ENCODE assay signal across 7 mouse cellular contexts in genomic region chr13:34254691-34255090, GRCm38 (mm10).
A peak's percentile ranks its signal among the peaks of the same experiment; 100 is the strongest.
DNase-seq lines count a peak whose midpoint lies in the region; ATAC-seq lines count a peak whose summit lies in the region.

No protein-coding gene starts in this region.

- no peaks in the 10 kb centered on the region for H3K27me3 ChIP-seq in limb, embryonic 12.5 days
- no peaks in the 10 kb centered on the region for H3K27me3 ChIP-seq in limb, embryonic 10.5 days (ENCODE audit: low read depth, poor library complexity, severe bottlenecking)
- H3K27me3 ChIP-seq in embryonic facial prominence, embryonic 14.5 days (replicated peaks; ENCODE audit: control insufficient read depth, insufficient read depth, low read length), result no peaks in the 10 kb centered on the region
- H3K27me3 ChIP-seq in intestine, embryonic 16.5 days (replicated peaks; ENCODE audit: control insufficient read depth, insufficient read depth, low read length), result no peaks in the 10 kb centered on the region
- no peaks in the 10 kb centered on the region for H3K27me3 ChIP-seq in lung, embryonic 16.5 days (ENCODE audit: control insufficient read depth, insufficient read depth, low read depth, low read length)

- DNase-seq in limb, embryonic 10.5 days (ENCODE audit: low spot score), result no peak
- peak; percentile 70 for DNase-seq in embryonic facial prominence, embryonic 14.5 days (ENCODE audit: low spot score)
- DNase-seq in urinary bladder, postnatal 14 days (ENCODE audit: low spot score), result no peak
- DNase-seq in cerebellum, adult 8-10 months, result no peak

- H3K4me1 ChIP-seq in limb, embryonic 12.5 days (replicated peaks), result peaks cover 19% of the 10 kb centered on the region; the same call in 1 of the 2 replicates
- peaks cover 9% of the 10 kb centered on the region for H3K4me1 ChIP-seq in limb, embryonic 10.5 days
- H3K4me1 ChIP-seq in embryonic facial prominence, embryonic 14.5 days (ENCODE audit: control insufficient read depth, insufficient read depth, low read length), result peaks cover 1% of the 10 kb centered on the region; the same call in 1 of the 2 replicates
- peaks cover 11% of the 10 kb centered on the region; the same call in 1 of the 2 replicates for H3K4me1 ChIP-seq in intestine, embryonic 16.5 days (ENCODE audit: control insufficient read depth, insufficient read depth, low read length)
- H3K4me1 ChIP-seq in lung, embryonic 16.5 days (replicated peaks; ENCODE audit: control insufficient read depth, insufficient read depth, low read length), result peaks cover 12% of the 10 kb centered on the region

- H3K4me3 ChIP-seq in limb, embryonic 12.5 days (replicated peaks), result no peak overlapping the region
- no peak overlapping the region for H3K4me3 ChIP-seq in limb, embryonic 10.5 days
- no peak overlapping the region for H3K4me3 ChIP-seq in embryonic facial prominence, embryonic 14.5 days (ENCODE audit: low read depth, low read length)
- H3K4me3 ChIP-seq in intestine, embryonic 16.5 days (ENCODE audit: low read length), result no peak overlapping the region
- no peak overlapping the region for H3K4me3 ChIP-seq in lung, embryonic 16.5 days (ENCODE audit: low read length)

- no peaks in the 10 kb centered on the region for H3K36me3 ChIP-seq in limb, embryonic 12.5 days
- H3K36me3 ChIP-seq in limb, embryonic 10.5 days, result no peaks in the 10 kb centered on the region
- H3K36me3 ChIP-seq in embryonic facial prominence, embryonic 14.5 days (ENCODE audit: control insufficient read depth, insufficient read depth, low read length), result no peaks in the 10 kb centered on the region
- H3K36me3 ChIP-seq in intestine, embryonic 16.5 days (ENCODE audit: control insufficient read depth, insufficient read depth, low read length), result no peaks in the 10 kb centered on the region
- no peaks in the 10 kb centered on the region for H3K36me3 ChIP-seq in lung, embryonic 16.5 days (ENCODE audit: control insufficient read depth, insufficient read depth, low read length)

- peak overlapping the region; percentile 41; the same call in 1 of the 2 replicates for H3K27ac ChIP-seq in limb, embryonic 12.5 days
- H3K27ac ChIP-seq in limb, embryonic 10.5 days, result no peak overlapping the region
- H3K27ac ChIP-seq in embryonic facial prominence, embryonic 14.5 days (replicated peaks; ENCODE audit: low read depth, low read length), result no peak overlapping the region
- peak overlapping the region; percentile 26; the same call in 1 of the 2 replicates for H3K27ac ChIP-seq in intestine, embryonic 16.5 days (ENCODE audit: low read length)
- peak overlapping the region; percentile 61 for H3K27ac ChIP-seq in lung, embryonic 16.5 days (ENCODE audit: low read length)

- H3K9me3 ChIP-seq in limb, embryonic 12.5 days, result no peaks in the 10 kb centered on the region
- no peaks in the 10 kb centered on the region for H3K9me3 ChIP-seq in limb, embryonic 10.5 days (replicated peaks)
- H3K9me3 ChIP-seq in embryonic facial prominence, embryonic 14.5 days (ENCODE audit: control insufficient read depth, low read length), result no peaks in the 10 kb centered on the region
- H3K9me3 ChIP-seq in intestine, embryonic 16.5 days (ENCODE audit: control insufficient read depth, low read length), result no peaks in the 10 kb centered on the region
- H3K9me3 ChIP-seq in lung, embryonic 16.5 days (ENCODE audit: control insufficient read depth, low read length), result no peaks in the 10 kb centered on the region

- WGBS in limb, embryonic 12.5 days, result 52% methylated on average over 5 of the region's 5 CpGs
- WGBS in limb, embryonic 10.5 days, result 77% methylated on average over 5 of the region's 5 CpGs
- 33% methylated on average over 5 of the region's 5 CpGs for WGBS in embryonic facial prominence, embryonic 14.5 days
- 37% methylated on average over 5 of the region's 5 CpGs for WGBS in intestine, embryonic 16.5 days
- WGBS in lung, embryonic 16.5 days, result 32% methylated on average over 5 of the region's 5 CpGs

- ATAC-seq in limb, embryonic 12.5 days (ENCODE audit: insufficient number of reproducible peaks, insufficient read depth, low FRiP score, low TSS enrichment, low read depth), result no peak
- peak; percentile 64; the same call in 1 of the 2 replicates for ATAC-seq in embryonic facial prominence, embryonic 14.5 days (ENCODE audit: low read depth)
- ATAC-seq in intestine, embryonic 16.5 days, result peak; percentile 90
- peak; percentile 49; the same call in 1 of the 2 replicates for ATAC-seq in lung, embryonic 16.5 days (ENCODE audit: low read depth)

- no peak overlapping the region for H3K9ac ChIP-seq in limb, embryonic 12.5 days (replicated peaks)
- H3K9ac ChIP-seq in embryonic facial prominence, embryonic 14.5 days (ENCODE audit: low read depth, low read length), result no peak overlapping the region
- H3K9ac ChIP-seq in intestine, embryonic 16.5 days (ENCODE audit: low read depth, low read length), result no peak overlapping the region
- H3K9ac ChIP-seq in lung, embryonic 16.5 days (ENCODE audit: low read length), result no peak overlapping the region

- no peak overlapping the region for H3K4me2 ChIP-seq in limb, embryonic 12.5 days
- H3K4me2 ChIP-seq in embryonic facial prominence, embryonic 14.5 days (ENCODE audit: low read depth, low read length), result no peak overlapping the region
- H3K4me2 ChIP-seq in intestine, embryonic 16.5 days (ENCODE audit: low read depth, low read length), result no peak overlapping the region
- no peak overlapping the region for H3K4me2 ChIP-seq in lung, embryonic 16.5 days (ENCODE audit: low read depth, low read length)

Comparison
In these comparisons a context has a peak if more than half of its experiments do, and no peak if none do; other contexts are left out.
1. H3K27ac ChIP-seq: peak in limb, embryonic 12.5 days (single experiment), intestine, embryonic 16.5 days (single experiment) and lung, embryonic 16.5 days (single experiment); none in limb, embryonic 10.5 days (single experiment) and embryonic facial prominence, embryonic 14.5 days (single experiment).